Mouse (Mus musculus) embryonic stem cell, embryonic (primary cell): Measurements from ENCODE around the gene Acox3.

Experiments
- CTCF ChIA-PET, 4 experiments: fragments of 300-600 bp in 2 of 4; fragments of 350-600 bp in 2 of 4; sonication (Branson Sonifier 250); formaldehyde crosslinking; loops; one replicate each; lab custom pipeline; 2022; ENCODE audit warnings: inconsistent platforms in 2 of 4; lab: Charles Lee
- POLR2A ChIA-PET, 4 experiments: fragments of 300-600 bp in 2 of 4; fragments of 350-600 bp in 2 of 4; sonication (Branson Sonifier 250); formaldehyde crosslinking; loops; one replicate each; lab custom pipeline; 2022; ENCODE audit warnings: antibody characterized with exemption in 4 of 4, inconsistent platforms in 1 of 4; lab: Charles Lee

Gene Acox3

GRCm38 (mm10) chr5:35582445-35583220 is at the start of gene Acox3:
Acox3 (plus strand) TSS chr5:35583040.
- CTCF ChIA-PET: interaction anchor here in 3 of 4 experiments (0.6 to 2.1 kb wide), 17 partner anchors 10 to 398 kb away, joined by 3 to 19 read pairs (median 4); no protein-coding TSS in a partner anchor
- POLR2A ChIA-PET: interaction anchor here (0.5 to 3.1 kb wide), 32 partner anchors 9 to 882 kb away, joined by 3 to 66 read pairs (median 4); partner anchors contain the start of genes Trmt44 (in 3 of the 4), Ablim2 (in 1 of the 4) and Grpel1 (in 1 of the 4)

GRCm38 (mm10) chr5:35536271-35536670 is 46.6 kb upstream of the Acox3 start:
- ChIA-PET CTCF (interaction anchor here in 3 of 4 experiments (0.5 to 1.6 kb wide), 6 partner anchors 9 to 221 kb away, joined by 3 to 5 read pairs (median 3); partner anchors contain the start of genes Ablim2 (in 1 of the 3) and Cpz (in 1 of the 3)), POLR2A (interaction anchor here in 1 of 4 experiments (1.9 kb wide), 1 partner anchor 11 kb away, joined by 4 read pairs; no protein-coding TSS in a partner anchor)

GRCm38 (mm10) chr5:35537474-35537873 is 45.4 kb upstream of the Acox3 start:
- ChIA-PET CTCF (interaction anchor here in 3 of 4 experiments (0.5 to 1.5 kb wide), 6 partner anchors 10 to 176 kb away, joined by 3 to 8 read pairs (median 4); no protein-coding TSS in a partner anchor), POLR2A (interaction anchor here in 1 of 4 experiments (1.1 to 1.9 kb wide), 2 partner anchors 10 to 37 kb away, joined by 3 to 4 read pairs; partner anchors contain the start of gene Trmt44)

GRCm38 (mm10) chr5:35538022-35538421 is 44.8 kb upstream of the Acox3 start:
- ChIA-PET CTCF (interaction anchor here in 2 of 4 experiments (1.4 to 1.5 kb wide), 2 partner anchors 63 to 176 kb away, joined by 3 to 8 read pairs; no protein-coding TSS in a partner anchor), POLR2A (interaction anchor here in 1 of 4 experiments (1.9 kb wide), 1 partner anchor 9 kb away, joined by 4 read pairs; no protein-coding TSS in a partner anchor)

- ChIA-PET POLR2A (no interaction called here), CTCF (interaction anchor here in 2 of 4 experiments (1.2 kb wide), 2 partner anchors 9 kb away, joined by 3 to 4 read pairs; no protein-coding TSS in a partner anchor)
Measured at GRCm38 (mm10) chr5:35539576-35539975, 43.3 kb upstream of the Acox3 start.

GRCm38 (mm10) chr5:35540555-35540954 is 42.3 kb upstream of the Acox3 start:
- POLR2A ChIA-PET: interaction anchor here in 2 of 4 experiments (0.8 to 1.2 kb wide), 3 partner anchors 14 to 35 kb away, joined by 3 read pairs; no protein-coding TSS in a partner anchor

GRCm38 (mm10) chr5:35541059-35541790 is 41.6 kb upstream of the Acox3 start:
- CTCF ChIA-PET: interaction anchor here in 1 of 4 experiments (0.8 kb wide), 1 partner anchor 11 kb away, joined by 3 read pairs; no protein-coding TSS in a partner anchor
- POLR2A ChIA-PET: interaction anchor here in 2 of 4 experiments (0.8 to 1.2 kb wide), 4 partner anchors 15 to 35 kb away, joined by 3 read pairs; no protein-coding TSS in a partner anchor

More at GRCm38 (mm10) chr5:35540555-35540954, 42.3 kb upstream of the Acox3 start:
- CTCF ChIA-PET: interaction anchor here in 1 of 4 experiments (0.8 kb wide), 1 partner anchor 10 kb away, joined by 3 read pairs; no protein-coding TSS in a partner anchor

- CTCF ChIA-PET: no interaction called here
- POLR2A ChIA-PET: interaction anchor here in 2 of 4 experiments (0.6 to 0.7 kb wide), 2 partner anchors 28 to 439 kb away, joined by 3 read pairs; partner anchors contain the start of gene Trmt44 (in 1 of the 2)
Measured at GRCm38 (mm10) chr5:35546127-35546526, 36.7 kb upstream of the Acox3 start.

GRCm38 (mm10) chr5:35551855-35552837 is 30.7 kb upstream of the Acox3 start:
- ChIA-PET CTCF (interaction anchor here in 3 of 4 experiments (0.7 to 3.4 kb wide), 8 partner anchors 11 to 206 kb away, joined by 3 to 14 read pairs (median 5); no protein-coding TSS in a partner anchor), POLR2A (interaction anchor here in 3 of 4 experiments (0.7 to 18.6 kb wide), 15 partner anchors 9 to 447 kb away, joined by 3 to 301 read pairs (median 4); partner anchors contain the start of genes Trmt44 (in 2 of the 3), Acox3 (in 1 of the 3) and Afap1 (in 1 of the 3))

- POLR2A ChIA-PET: interaction anchor here (0.6 to 18.6 kb wide), 18 partner anchors 10 to 464 kb away, joined by 3 to 301 read pairs (median 4); partner anchors contain the start of genes Trmt44 (in 3 of the 4), Acox3 (in 1 of the 4) and Afap1 (in 1 of the 4)
- CTCF ChIA-PET: interaction anchor here (0.7 to 3.4 kb wide), 10 partner anchors 10 to 205 kb away, joined by 3 to 14 read pairs (median 5); no protein-coding TSS in a partner anchor
Measured at GRCm38 (mm10) chr5:35552838-35553539, 29.9 kb upstream of the Acox3 start.

- ChIA-PET POLR2A (interaction anchor here in 3 of 4 experiments (0.5 to 18.6 kb wide), 9 partner anchors 9 to 729 kb away, joined by 3 to 301 read pairs (median 4); partner anchors contain the start of gene Trmt44 (in 3 of the 3)), CTCF (interaction anchor here (0.6 to 3.7 kb wide), 14 partner anchors 9 to 871 kb away, joined by 3 to 38 read pairs (median 3); partner anchors contain the start of gene Cpz (in 1 of the 4))
Measured at GRCm38 (mm10) chr5:35556393-35556792, 26.4 kb upstream of the Acox3 start.

GRCm38 (mm10) chr5:35557946-35558621 is 24.8 kb upstream of the Acox3 start:
- CTCF ChIA-PET: interaction anchor here (0.5 to 3.7 kb wide), 35 partner anchors 8 to 1261 kb away, joined by 3 to 38 read pairs (median 4); partner anchors contain the start of genes Trmt44 (in 2 of the 4) and Cpz (in 1 of the 4)
- POLR2A ChIA-PET: interaction anchor here (0.5 to 18.6 kb wide), 13 partner anchors 15 to 1893 kb away, joined by 3 to 301 read pairs (median 5); partner anchors contain the start of genes Trmt44 (in 4 of the 4) and Acox3 (in 1 of the 4)

GRCm38 (mm10) chr5:35559447-35559846 is 23.4 kb upstream of the Acox3 start:
- POLR2A ChIA-PET: interaction anchor here in 2 of 4 experiments (1.3 to 18.6 kb wide), 3 partner anchors 13 to 223 kb away, joined by 3 to 301 read pairs (median 57); partner anchors contain the start of gene Trmt44 (in 2 of the 2)
- CTCF ChIA-PET: interaction anchor here in 2 of 4 experiments (0.9 to 1.6 kb wide), 3 partner anchors 29 to 198 kb away, joined by 3 to 4 read pairs (median 3); no protein-coding TSS in a partner anchor

GRCm38 (mm10) chr5:35562616-35563015 is 20.2 kb upstream of the Acox3 start:
- ChIA-PET POLR2A (interaction anchor here (0.6 to 18.6 kb wide), 11 partner anchors 9 to 37 kb away, joined by 3 to 301 read pairs (median 4); partner anchors contain the start of genes Trmt44 (in 3 of the 4) and Cpz (in 2 of the 4)), CTCF (interaction anchor here (0.7 to 1.8 kb wide), 15 partner anchors 9 to 1871 kb away, joined by 3 to 18 read pairs (median 4); partner anchors contain the start of gene Trmt44 (in 2 of the 4))
